Mouse (Mus musculus) lung, embryonic 16.5 days (tissue): ENCODE measurements around the gene Irf1. TPM values are rescaled to one million over a fixed set of nuclear protein-coding genes. Genes with fewer than 3 reads are reported as not detected.

Experiments
- ATAC-seq: fragments of 200-750 bp; cut with Nextera tagmentation; 2 replicates; pipeline ENCODE4 v1.8.0; 2017; ENCODE audit warnings: low read depth, mild to moderate bottlenecking, moderate library complexity
- H3K27ac ChIP-seq: fragments of 300-500 bp; sonication (generic); 2 replicates; pipeline ENCODE4 v1.5.1; 2014; ENCODE audit warnings: mild to moderate bottlenecking, control low read depth, low read length
- H3K27me3 ChIP-seq: fragments of 300-500 bp; sonication (generic); 2 replicates; pipeline ENCODE4 v1.6.1; 2014; ENCODE audit warnings: low read depth, low read length, mixed read lengths; ENCODE audit not compliant: control insufficient read depth, insufficient read depth
- H3K36me3 ChIP-seq: fragments of 300-500 bp; sonication (generic); 2 replicates; pipeline ENCODE4 v1.6.1; 2014; ENCODE audit warnings: low read length; ENCODE audit not compliant: control insufficient read depth, insufficient read depth
- H3K4me1 ChIP-seq: fragments of 300-500 bp; sonication (generic); replicated peaks from 2 replicates; pipeline ENCODE4 v1.6.1; 2014; ENCODE audit warnings: low read length, mixed read lengths; ENCODE audit not compliant: control insufficient read depth, insufficient read depth
- H3K4me2 ChIP-seq: fragments of 300-500 bp; sonication (generic); 2 replicates; pipeline ENCODE4 v1.6.1; 2014; ENCODE audit warnings: low read depth, low read length, control low read depth
- H3K4me3 ChIP-seq: fragments of 300-500 bp; sonication (generic); 2 replicates; pipeline ENCODE4 v1.5.1; 2014; ENCODE audit warnings: mild to moderate bottlenecking, low read length, control low read depth
- H3K9ac ChIP-seq: fragments of 300-500 bp; sonication (generic); 2 replicates; pipeline ENCODE4 v1.6.1; 2014; ENCODE audit warnings: low read length, control low read depth
- H3K9me3 ChIP-seq: fragments of 300-500 bp; sonication (generic); 2 replicates; pipeline ENCODE4 v1.6.1; 2016; ENCODE audit warnings: low read length; ENCODE audit not compliant: control insufficient read depth
- WGBS: fragments of 180-500 bp; shearing (Covaris S2); extraction: QIAGEN DNeasy Blood & Tissue Kit; methylation state at CpG from one replicate; pipeline ENCODE4 v1.1.7; 2014; 5-methylcytosine and 5-hydroxymethylcytosine counted together
- polyA plus RNA-seq: library from polyadenylated mRNA; unstranded; fragments of >200 nt; fragmentation: Nextera tagmentation; extraction: Ambion mirVana; gene quantifications from 2 replicates; pipeline ENCODE4 v1.2.1, GENCODE M21; 2015

The Irf1 gene
- polyA plus RNA-seq, 1 experiment from 2014 or later: 29.7 TPM

DNA sequence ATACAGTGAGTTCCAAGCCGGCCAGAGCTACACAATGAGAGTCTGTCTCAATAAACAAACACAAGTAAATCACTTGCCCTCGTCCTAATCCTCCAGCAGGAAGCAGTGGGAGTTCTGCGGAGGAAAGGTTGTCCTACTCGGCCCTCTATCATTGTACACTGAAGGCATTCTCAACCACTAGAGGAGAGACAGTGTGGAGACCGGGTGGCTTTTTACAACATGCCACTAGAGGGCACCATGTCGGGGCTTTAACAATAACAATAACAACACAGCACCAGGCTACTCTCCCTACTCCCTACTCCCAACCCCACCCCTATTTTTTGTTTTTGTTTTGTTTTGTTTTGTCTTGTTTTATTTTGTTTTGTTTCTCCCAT is 32.3 kb upstream of the Irf1 start:
- ATAC-seq: peak; percentile 71
- H3K4me1 ChIP-seq: no peaks in the 10 kb centered on the region
- no peaks in the 10 kb centered on the region for H3K9me3 ChIP-seq
- no peaks in the 10 kb centered on the region for H3K36me3 ChIP-seq
- H3K27me3 ChIP-seq: no peaks in the 10 kb centered on the region
- 30% methylated on average over 6 of the region's 6 CpGs for WGBS
- no peak overlapping the region for H3K9ac ChIP-seq
- H3K4me2 ChIP-seq: no peak overlapping the region
- no peak overlapping the region for H3K4me3 ChIP-seq
- peak overlapping the region; percentile 37 for H3K27ac ChIP-seq

DNA sequence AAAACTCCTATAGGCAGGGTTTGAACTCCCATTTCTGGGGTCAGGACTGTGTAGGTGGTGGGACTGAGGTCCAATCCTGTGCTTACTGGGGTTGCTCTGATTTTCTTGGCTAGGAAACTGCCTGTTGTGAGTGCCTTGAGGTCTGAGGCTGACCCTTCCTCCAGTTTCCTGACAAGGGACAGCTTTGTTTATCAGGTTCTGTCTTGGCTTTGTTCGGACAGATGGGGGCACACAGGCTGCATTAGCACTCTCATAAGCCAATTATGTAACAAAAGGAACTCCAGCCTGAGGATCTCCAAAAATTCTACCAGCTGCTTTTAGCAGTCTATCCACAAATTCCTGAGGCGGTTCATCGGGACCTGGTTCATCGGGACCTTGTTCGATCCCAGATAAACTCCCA is 27.5 kb upstream of the Irf1 start:
- no peaks in the 10 kb centered on the region for H3K36me3 ChIP-seq
- H3K9ac ChIP-seq: no peak overlapping the region
- whole genome bisulfite sequencing: 24% methylated on average over 5 of the region's 5 CpGs
- H3K4me1 ChIP-seq: no peaks in the 10 kb centered on the region
- no peak overlapping the region for H3K4me3 ChIP-seq
- ATAC-seq: peak; percentile 71; the same call in 1 of the 2 replicates
- H3K27me3 ChIP-seq: no peaks in the 10 kb centered on the region
- H3K27ac ChIP-seq: no peak overlapping the region
- no peaks in the 10 kb centered on the region for H3K9me3 ChIP-seq
- no peak overlapping the region for H3K4me2 ChIP-seq

- Histone ChIP-seq H3K9ac (no peak overlapping the region), H3K4me3 (no peak overlapping the region), H3K27ac (no peak overlapping the region), H3K36me3 (no peaks in the 10 kb centered on the region), H3K4me1 (no peaks in the 10 kb centered on the region), H3K9me3 (no peaks in the 10 kb centered on the region), H3K4me2 (no peak overlapping the region), H3K27me3 (no peaks in the 10 kb centered on the region)
- ATAC-seq: no peak
- 86% methylated on average over 2 of the region's 2 CpGs for WGBS
Measured at GRCm38 (mm10) chr11:53745260-53745659, 24.6 kb upstream of the Irf1 start.

DNA sequence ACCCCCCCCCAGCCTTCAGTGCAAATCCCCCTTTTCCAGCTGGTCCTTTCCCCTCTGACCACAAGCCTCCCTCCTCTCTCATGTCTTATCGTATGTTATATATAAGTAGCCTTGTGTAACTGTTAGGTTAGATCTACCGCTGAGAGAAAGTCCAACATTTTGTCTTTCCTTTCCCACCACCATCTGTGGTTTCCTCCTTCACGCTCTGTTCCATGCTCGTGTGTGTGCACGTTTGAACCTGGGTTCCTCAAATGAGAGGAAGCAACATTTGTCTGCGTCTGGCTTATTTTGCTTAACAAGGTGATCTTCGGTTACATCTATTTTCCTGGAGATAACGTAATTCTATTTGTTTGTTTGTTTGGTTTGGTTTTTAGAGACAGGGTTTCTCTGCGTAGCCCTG is 21.8 kb upstream of the Irf1 start:
- Histone ChIP-seq H3K4me1 (no peaks in the 10 kb centered on the region), H3K27ac (no peak overlapping the region), H3K9ac (no peak overlapping the region), H3K9me3 (no peaks in the 10 kb centered on the region), H3K36me3 (no peaks in the 10 kb centered on the region), H3K27me3 (no peaks in the 10 kb centered on the region), H3K4me2 (no peak overlapping the region), H3K4me3 (no peak overlapping the region)
- ATAC-seq: no peak
- WGBS: 84% methylated on average over 9 of the region's 9 CpGs

GRCm38 (mm10) chr11:53748614-53749013 is 21.2 kb upstream of the Irf1 start:
- Histone ChIP-seq H3K27me3 (no peaks in the 10 kb centered on the region), H3K36me3 (no peaks in the 10 kb centered on the region), H3K27ac (no peak overlapping the region), H3K4me3 (no peak overlapping the region), H3K4me2 (no peak overlapping the region), H3K9ac (no peak overlapping the region), H3K4me1 (no peaks in the 10 kb centered on the region), H3K9me3 (no peaks in the 10 kb centered on the region)
- ATAC-seq: no peak
- 95% methylated on average over 6 of the region's 6 CpGs for WGBS

GRCm38 (mm10) chr11:53749306-53749705 is 20.5 kb upstream of the Irf1 start:
- no peaks in the 10 kb centered on the region for H3K27me3 ChIP-seq
- H3K4me1 ChIP-seq: no peaks in the 10 kb centered on the region
- no peak overlapping the region for H3K4me2 ChIP-seq
- no peak overlapping the region for H3K9ac ChIP-seq
- ATAC-seq: no peak
- H3K9me3 ChIP-seq: no peaks in the 10 kb centered on the region
- WGBS: 51% methylated on average over 4 of the region's 4 CpGs
- H3K36me3 ChIP-seq: no peaks in the 10 kb centered on the region
- H3K4me3 ChIP-seq: no peak overlapping the region
- no peak overlapping the region for H3K27ac ChIP-seq

- Histone ChIP-seq H3K4me3 (no peak overlapping the region), H3K36me3 (no peaks in the 10 kb centered on the region), H3K9me3 (no peaks in the 10 kb centered on the region), H3K27ac (no peak overlapping the region), H3K4me2 (no peak overlapping the region), H3K9ac (no peak overlapping the region), H3K4me1 (no peaks in the 10 kb centered on the region), H3K27me3 (no peaks in the 10 kb centered on the region)
- no peak for ATAC-seq
- WGBS: 57% methylated on average over 5 of the region's 5 CpGs
Measured at GRCm38 (mm10) chr11:53749716-53750352, 20.0 kb upstream of the Irf1 start.

DNA sequence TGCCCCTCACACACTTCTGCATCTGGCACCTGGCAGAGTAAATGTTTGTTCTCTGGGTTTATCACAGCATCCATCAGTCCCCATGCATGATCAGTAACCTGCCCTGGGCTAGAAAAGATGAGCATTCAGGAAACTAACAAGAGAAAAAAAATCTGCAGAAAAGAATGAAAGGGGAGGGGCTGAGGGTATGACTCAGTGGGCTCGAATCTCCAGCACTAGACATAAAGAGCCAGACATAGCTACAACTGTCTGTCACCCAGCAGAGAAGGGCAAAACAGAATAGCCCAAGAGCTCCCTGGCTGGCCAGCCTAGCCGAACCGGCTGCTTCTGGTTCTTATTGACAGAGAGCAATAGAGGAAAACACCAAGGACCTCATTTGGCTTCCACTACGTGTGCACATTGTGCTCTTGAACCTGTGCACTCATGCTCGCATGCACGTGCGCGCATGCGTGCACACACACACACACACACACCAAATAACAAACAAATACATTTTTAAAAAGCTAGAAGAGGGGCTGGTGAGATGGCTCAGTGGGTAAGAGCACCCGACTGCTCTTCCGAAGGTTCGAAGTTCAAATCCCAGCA is 14.7 kb upstream of the Irf1 start:
- H3K27me3 ChIP-seq: no peaks in the 10 kb centered on the region
- H3K9me3 ChIP-seq: no peaks in the 10 kb centered on the region
- no peak overlapping the region for H3K9ac ChIP-seq
- no peak overlapping the region for H3K4me2 ChIP-seq
- H3K36me3 ChIP-seq: no peaks in the 10 kb centered on the region
- peaks cover 7% of the 10 kb centered on the region for H3K4me1 ChIP-seq
- H3K27ac ChIP-seq: no peak overlapping the region
- ATAC-seq: no peak
- WGBS: 73% methylated on average over 12 of the region's 12 CpGs
- no peak overlapping the region for H3K4me3 ChIP-seq

DNA sequence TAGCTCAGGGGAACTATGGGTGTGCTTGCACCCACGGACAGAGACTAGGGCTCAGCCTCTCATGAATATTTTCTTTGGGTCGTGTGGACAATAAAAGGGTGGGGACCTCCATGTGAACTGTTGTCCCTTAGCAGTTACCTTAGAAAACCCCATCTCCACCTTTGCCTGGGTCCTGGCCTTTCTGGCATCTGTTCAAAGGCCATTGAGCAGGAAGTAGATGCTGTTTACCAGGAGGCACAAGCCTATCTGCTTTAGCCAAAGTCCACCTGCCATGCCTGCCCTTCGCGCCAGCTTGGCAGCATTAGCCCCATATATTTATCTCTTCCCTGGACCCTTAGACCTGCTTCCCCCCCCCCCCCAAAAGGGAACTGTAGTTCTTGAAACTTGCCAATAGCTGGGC is 12.2 kb upstream of the Irf1 start:
- H3K36me3 ChIP-seq: no peaks in the 10 kb centered on the region
- ATAC-seq: no peak
- 89% methylated on average over 4 of the region's 4 CpGs for WGBS
- no peaks in the 10 kb centered on the region for H3K9me3 ChIP-seq
- no peak overlapping the region for H3K27ac ChIP-seq
- no peak overlapping the region for H3K4me2 ChIP-seq
- H3K4me1 ChIP-seq: peaks cover 26% of the 10 kb centered on the region
- H3K4me3 ChIP-seq: no peak overlapping the region
- no peaks in the 10 kb centered on the region for H3K27me3 ChIP-seq
- no peak overlapping the region for H3K9ac ChIP-seq
